Mouse (Mus musculus) cerebellum, adult 18-20 months (tissue): ENCODE results near the gene Adam30.
"Not testable (repeated sequence)": the region's sequence is repeated elsewhere in the genome, so short reads cannot be mapped to it uniquely, and the experiment has no call there.

Source experiments
- DNase-seq, 2 experiments: peaks; one replicate each; pipeline ENCODE4 v3.0.0; 2021

Adam30 gene

GRCm38 (mm10) chr3:98160330-98160729, at the start of gene Adam30:
Gene Adam30 (plus strand): TSS chr3:98160630.
- DNase-seq, result no peak

- DNase-seq, result no peak
Measured at GRCm38 (mm10) chr3:98118252-98118651, 42.2 kb upstream of the Adam30 start.

GRCm38 (mm10) chr3:98119338-98119737, 41.1 kb upstream of the Adam30 start:
- no peak for DNase-seq

- DNase-seq, result no peak
Measured at GRCm38 (mm10) chr3:98120884-98121283, 39.5 kb upstream of the Adam30 start.

GRCm38 (mm10) chr3:98127775-98128174, 32.7 kb upstream of the Adam30 start:
- DNase-seq, result no peak

- DNase-seq, result no peak
Measured at GRCm38 (mm10) chr3:98128716-98129115, 31.7 kb upstream of the Adam30 start.

- DNase-seq, result not testable (repeated sequence)
Measured at GRCm38 (mm10) chr3:98132140-98132539, 28.3 kb upstream of the Adam30 start.

- DNase-seq, result no peak
Measured at GRCm38 (mm10) chr3:98132636-98133035, 27.8 kb upstream of the Adam30 start.

- DNase-seq, result no peak
Measured at GRCm38 (mm10) chr3:98141456-98141855, 19.0 kb upstream of the Adam30 start.

- DNase-seq, result no peak
Measured at GRCm38 (mm10) chr3:98142862-98143261, 17.6 kb upstream of the Adam30 start.

GRCm38 (mm10) chr3:98145204-98145603, 15.2 kb upstream of the Adam30 start:
- no peak for DNase-seq

GRCm38 (mm10) chr3:98146471-98147410, 13.7 kb upstream of the Adam30 start:
- no peak for DNase-seq

GRCm38 (mm10) chr3:98147706-98148105, 12.7 kb upstream of the Adam30 start:
- no peak for DNase-seq

- DNase-seq, result no peak
Measured at GRCm38 (mm10) chr3:98149881-98150280, 10.5 kb upstream of the Adam30 start.

GRCm38 (mm10) chr3:98151016-98151415, 9.4 kb upstream of the Adam30 start:
- DNase-seq, result no peak

- DNase-seq, result no peak
Measured at GRCm38 (mm10) chr3:98153460-98153859, 7.0 kb upstream of the Adam30 start.

- DNase-seq, result no peak
Measured at GRCm38 (mm10) chr3:98156158-98156557, 4.3 kb upstream of the Adam30 start.

GRCm38 (mm10) chr3:98157073-98157472, 3.4 kb upstream of the Adam30 start:
- no peak for DNase-seq

GRCm38 (mm10) chr3:98157585-98157984, 2.8 kb upstream of the Adam30 start:
- DNase-seq, result no peak

- no peak for DNase-seq
Measured at GRCm38 (mm10) chr3:98158646-98159045, 1.8 kb upstream of the Adam30 start.

- no peak for DNase-seq
Measured at GRCm38 (mm10) chr3:98159289-98159688, 1.1 kb upstream of the Adam30 start.

GRCm38 (mm10) chr3:98178340-98178739, 17.9 kb downstream of the Adam30 start:
- peak; percentile 6 to 7 for DNase-seq

GRCm38 (mm10) chr3:98180805-98181204, 20.4 kb downstream of the Adam30 start:
- peak in 1 of 2 experiments; percentile 19 for DNase-seq

GRCm38 (mm10) chr3:98185163-98185714, 24.8 kb downstream of the Adam30 start:
- DNase-seq, result no peak
